Mouse (Mus musculus): ENCODE data around the gene Cry2. TPM values are rescaled to one million over a fixed set of nuclear protein-coding genes. Genes with fewer than 3 reads are reported as not detected.

The Cry2 gene
- polyA plus RNA-seq, 2 experiments: 6.0 to 6.2 TPM

- H3K27me3 ChIP-seq (ENCODE audit: control insufficient read depth, insufficient read depth, low read length): peaks cover 58% of the 10 kb centered on the region
- no peak for DNase-seq (ENCODE audit: low read depth in 3 of 3, low spot score in 3 of 3)
- 0 out of 4 replicates have a peak overlapping the region, but pooled peaks have one; percentile 10 to 20 for H3K4me3 ChIP-seq (ENCODE audit: insufficient read depth in 1 of 2, low read depth in 2 of 2, low read length in 2 of 2)
These were observed 42.0 kb downstream of the Cry2 start for GRCm38 (mm10) chr2:92391703-92392317.

GRCm38 (mm10) chr2:92391116-92391515 is 42.7 kb downstream of the Cry2 start:
- DNase-seq (ENCODE audit: low read depth in 3 of 3, low spot score in 3 of 3) (no peak), ATAC-seq (ENCODE audit: insufficient read depth) (no peak)
- H3K4me1 ChIP-seq (replicated peaks; ENCODE audit: control insufficient read depth in 2 of 2, insufficient read depth in 2 of 2, low read length in 1 of 2): peaks cover 0 to 4% of the 10 kb centered on the region in 2 experiments; a peak in 2 of 4 replicates
- 64% methylated on average over 8 of the region's 8 CpGs for WGBS (ENCODE audit: insufficient replicate concordance)
- no peak for TF ChIP-seq CTCF (IDR thresholded peaks at IDR 0.05; ENCODE audit: low read depth)
- no peak for TF ChIP-seq EP300 (IDR thresholded peaks at IDR 0.05; ENCODE audit: low read depth)
- no peak overlapping the region for H3K27ac ChIP-seq
- no peak overlapping the region for H3K9ac ChIP-seq (replicated peaks)
- H3K4me2 ChIP-seq (ENCODE audit: low read depth): no peak overlapping the region
- H3K4me3 ChIP-seq (ENCODE audit: insufficient read depth in 1 of 2, low read depth in 2 of 2, low read length in 2 of 2): no peak overlapping the region
- no peaks in the 10 kb centered on the region for H3K9me3 ChIP-seq (ENCODE audit: control insufficient read depth, low read length)
- no peaks in the 10 kb centered on the region for H3K36me3 ChIP-seq (replicated peaks; ENCODE audit: control insufficient read depth, insufficient read depth, low read depth)
- peaks cover 58% of the 10 kb centered on the region for H3K27me3 ChIP-seq (ENCODE audit: control insufficient read depth, insufficient read depth, low read length)

More at GRCm38 (mm10) chr2:92391703-92392317, 42.0 kb downstream of the Cry2 start:
- 35% methylated on average over 11 of the region's 11 CpGs for WGBS (ENCODE audit: insufficient replicate concordance)
- Histone ChIP-seq H3K9me3 (ENCODE audit: control insufficient read depth, low read length) (no peaks in the 10 kb centered on the region), H3K4me2 (ENCODE audit: low read depth) (no peak overlapping the region; the same call in none of the 2 replicates), H3K36me3 (replicated peaks; ENCODE audit: control insufficient read depth, insufficient read depth, low read depth) (no peaks in the 10 kb centered on the region), H3K4me1 (replicated peaks; ENCODE audit: control insufficient read depth in 2 of 2, insufficient read depth in 2 of 2, low read length in 1 of 2) (peaks cover 0 to 4% of the 10 kb centered on the region in 2 experiments; a peak in 2 of 4 replicates), H3K27ac (no peak overlapping the region), H3K9ac (replicated peaks) (no peak overlapping the region)
- TF ChIP-seq CTCF (IDR thresholded peaks at IDR 0.05; ENCODE audit: low read depth) (no peak), EP300 (IDR thresholded peaks at IDR 0.05; ENCODE audit: low read depth) (no peak)
- no peak for ATAC-seq (ENCODE audit: insufficient read depth)

- WGBS (ENCODE audit: insufficient replicate concordance): 39% methylated on average over 6 of the region's 6 CpGs
- Histone ChIP-seq H3K27ac (no peak overlapping the region), H3K9ac (replicated peaks) (no peak overlapping the region), H3K36me3 (replicated peaks; ENCODE audit: control insufficient read depth, insufficient read depth, low read depth) (no peaks in the 10 kb centered on the region), H3K4me3 (ENCODE audit: insufficient read depth in 1 of 2, low read depth in 2 of 2, low read length in 2 of 2) (no peak overlapping the region), H3K9me3 (ENCODE audit: control insufficient read depth, low read length) (no peaks in the 10 kb centered on the region), H3K4me1 (replicated peaks; ENCODE audit: control insufficient read depth in 2 of 2, insufficient read depth in 2 of 2, low read length in 1 of 2) (peaks cover 0 to 4% of the 10 kb centered on the region in 2 experiments; a peak in 2 of 4 replicates), H3K4me2 (ENCODE audit: low read depth) (no peak overlapping the region), H3K27me3 (ENCODE audit: control insufficient read depth, insufficient read depth, low read length) (peaks cover 58% of the 10 kb centered on the region)
- no peak for DNase-seq (ENCODE audit: low read depth in 3 of 3, low spot score in 3 of 3)
- TF ChIP-seq CTCF (IDR thresholded peaks at IDR 0.05; ENCODE audit: low read depth): no peak
- TF ChIP-seq EP300 (IDR thresholded peaks at IDR 0.05; ENCODE audit: low read depth): no peak
- no peak for ATAC-seq (ENCODE audit: insufficient read depth)
These were observed 43.5 kb downstream of the Cry2 start for GRCm38 (mm10) chr2:92390206-92390930.

- WGBS (ENCODE audit: insufficient replicate concordance): 15% methylated on average over 10 of the region's 10 CpGs
- Histone ChIP-seq H3K27ac (no peak overlapping the region), H3K27me3 (ENCODE audit: control insufficient read depth, insufficient read depth, low read length) (peaks cover 58% of the 10 kb centered on the region)
These were observed 44.2 kb downstream of the Cry2 start for GRCm38 (mm10) chr2:92389645-92390044.

More at GRCm38 (mm10) chr2:92389645-92390044, 44.2 kb downstream of the Cry2 start:
- H3K36me3 ChIP-seq (replicated peaks; ENCODE audit: control insufficient read depth, insufficient read depth, low read depth): no peaks in the 10 kb centered on the region
- H3K9ac ChIP-seq (replicated peaks): no peak overlapping the region
- no peaks in the 10 kb centered on the region for H3K9me3 ChIP-seq (ENCODE audit: control insufficient read depth, low read length)
- DNase-seq (ENCODE audit: low read depth in 3 of 3, low spot score in 3 of 3) (no peak), ATAC-seq (ENCODE audit: insufficient read depth) (no peak)
- TF ChIP-seq CTCF (IDR thresholded peaks at IDR 0.05; ENCODE audit: low read depth): no peak
- no peak for TF ChIP-seq EP300 (IDR thresholded peaks at IDR 0.05; ENCODE audit: low read depth)
- peaks cover 0 to 4% of the 10 kb centered on the region in 2 experiments; a peak in 2 of 4 replicates for H3K4me1 ChIP-seq (replicated peaks; ENCODE audit: control insufficient read depth in 2 of 2, insufficient read depth in 2 of 2, low read length in 1 of 2)
- H3K4me2 ChIP-seq (ENCODE audit: low read depth): peak overlapping the region; percentile 52
- H3K4me3 ChIP-seq (ENCODE audit: insufficient read depth in 1 of 2, low read depth in 2 of 2, low read length in 2 of 2): peak overlapping the region; percentile 20 to 42; a peak in 1 of 4 replicates

Data from liver, embryonic 14.5 days (tissue).